Mouse (Mus musculus) kidney, postnatal 0 days (tissue): ENCODE data around the gene Ephb3. TPM values are rescaled to one million over a fixed set of nuclear protein-coding genes. Genes with fewer than 3 reads are reported as not detected.

Experiments used
- ATAC-seq: fragments of 200-750 bp; cut with Nextera tagmentation; replicated peaks from 2 replicates; pipeline ENCODE4 v1.8.0; 2017; ENCODE audit warnings: low read depth, moderate number of reproducible peaks, moderate TSS enrichment, moderate library complexity; ENCODE audit not compliant: low FRiP score
- DNase-seq: peaks from one replicate; pipeline ENCODE4 v3.0.0-alpha.2; 2016; ENCODE audit warnings: low spot score
- H3K27ac ChIP-seq: fragments of 300-500 bp; sonication (generic); 2 replicates; pipeline ENCODE4 v1.5.1; 2014; ENCODE audit warnings: mild to moderate bottlenecking
- H3K27me3 ChIP-seq: fragments of 300-500 bp; sonication (generic); 2 replicates; pipeline ENCODE4 v1.6.1; 2014; ENCODE audit warnings: low read length, mixed read lengths; ENCODE audit not compliant: insufficient read depth
- H3K36me3 ChIP-seq: fragments of 300-500 bp; sonication (generic); 2 replicates; pipeline ENCODE4 v1.6.1; 2014; ENCODE audit warnings: low read length, mixed read lengths; ENCODE audit not compliant: insufficient read depth
- H3K4me1 ChIP-seq: fragments of 300-500 bp; sonication (generic); replicated peaks from 2 replicates; pipeline ENCODE4 v1.6.1; 2014; ENCODE audit warnings: antibody characterized with exemption, low read length, mixed read lengths; ENCODE audit not compliant: insufficient read depth
- H3K4me2 ChIP-seq: fragments of 300-500 bp; sonication (generic); 2 replicates; pipeline ENCODE4 v1.6.1; 2014; ENCODE audit warnings: mild to moderate bottlenecking, low read length, moderate library complexity, mixed read lengths
- H3K4me3 ChIP-seq: fragments of 300-500 bp; sonication (generic); replicated peaks from 2 replicates; pipeline ENCODE4 v1.5.1; 2014; ENCODE audit warnings: low read depth, low read length
- H3K9ac ChIP-seq: fragments of 300-500 bp; sonication (generic); 2 replicates; pipeline ENCODE4 v1.6.1; 2014; ENCODE audit warnings: low read depth, low read length
- H3K9me3 ChIP-seq: fragments of 300-500 bp; sonication (generic); replicated peaks from 2 replicates; pipeline ENCODE4 v1.6.1; 2016; ENCODE audit warnings: low read length, inconsistent platforms, mixed read lengths
- CTCF ChIP-seq: IDR thresholded peaks from 2 replicates; pipeline ENCODE4 v1.5.1; 2016; ENCODE audit warnings: antibody characterized with exemption, low read depth, mild to moderate bottlenecking, moderate library complexity
- WGBS: fragments of 180-500 bp; shearing (Covaris S2); extraction: QIAGEN DNeasy Blood & Tissue Kit; methylation state at CpG from one replicate; pipeline ENCODE4 v1.1.7; 2014; 5-methylcytosine and 5-hydroxymethylcytosine counted together
- polyA plus RNA-seq: library from polyadenylated mRNA; unstranded; fragments of >200 nt; fragmentation: Nextera tagmentation; extraction: Ambion mirVana; gene quantifications from 2 replicates; pipeline ENCODE4 v1.2.1, GENCODE M21; 2015

Ephb3 gene
- polyA plus RNA-seq, 1 experiment from 2014 or later = 12.2 TPM

- Histone ChIP-seq H3K36me3 (no peaks in the 10 kb centered on the region), H3K27me3 (peaks cover 7% of the 10 kb centered on the region), H3K4me1 (peaks cover 18% of the 10 kb centered on the region), H3K9me3 (no peaks in the 10 kb centered on the region), H3K4me3 (peak overlapping the region; percentile 32), H3K27ac (peak overlapping the region; percentile 28; the same call in 1 of the 2 replicates), H3K9ac (peak overlapping the region; percentile 53), H3K4me2 (peak overlapping the region; percentile 71)
- TF ChIP-seq CTCF = no peak
- ATAC-seq = no peak
- no peak for DNase-seq
- WGBS = 10% methylated on average over 38 of the region's 38 CpGs
Measured at GRCm38 (mm10) chr16:21247871-21248712, 43.5 kb downstream of the Ephb3 start.

- peaks cover 18% of the 10 kb centered on the region for H3K4me1 ChIP-seq
- peak overlapping the region; percentile 32 for H3K4me3 ChIP-seq
- 3% methylated on average over 39 of the region's 39 CpGs for WGBS
- H3K4me2 ChIP-seq = peak overlapping the region; percentile 71
- no peaks in the 10 kb centered on the region for H3K36me3 ChIP-seq
- peak overlapping the region; percentile 53 for H3K9ac ChIP-seq
- no peaks in the 10 kb centered on the region for H3K9me3 ChIP-seq
- ATAC-seq = no peak; the same call in 1 of the 2 replicates
- peak overlapping the region; percentile 28; the same call in 1 of the 2 replicates for H3K27ac ChIP-seq
- no peak for TF ChIP-seq CTCF
- peak; percentile 35 for DNase-seq
- peaks cover 7% of the 10 kb centered on the region for H3K27me3 ChIP-seq
Measured at GRCm38 (mm10) chr16:21248713-21249531, 44.4 kb downstream of the Ephb3 start.

- ATAC-seq (no peak), DNase-seq (no peak)
- no peak overlapping the region for H3K27ac ChIP-seq
- TF ChIP-seq CTCF = no peak
- 47% methylated on average over 11 of the region's 11 CpGs for WGBS
- H3K36me3 ChIP-seq = no peaks in the 10 kb centered on the region
- no peak overlapping the region for H3K4me3 ChIP-seq
- H3K4me1 ChIP-seq = peaks cover 10% of the 10 kb centered on the region
- H3K9ac ChIP-seq = no peak overlapping the region
- H3K9me3 ChIP-seq = no peaks in the 10 kb centered on the region
- peaks cover 7% of the 10 kb centered on the region for H3K27me3 ChIP-seq
- no peak overlapping the region for H3K4me2 ChIP-seq
Measured at GRCm38 (mm10) chr16:21252401-21252955, 47.9 kb downstream of the Ephb3 start.

- peaks cover 3% of the 10 kb centered on the region; the same call in 1 of the 2 replicates for H3K27me3 ChIP-seq
- H3K4me2 ChIP-seq = no peak overlapping the region
- DNase-seq = no peak
- TF ChIP-seq CTCF = no peak
- no peak overlapping the region for H3K27ac ChIP-seq
- WGBS = 77% methylated on average over 11 of the region's 11 CpGs
- H3K9ac ChIP-seq = no peak overlapping the region
- no peak for ATAC-seq
- no peak overlapping the region for H3K4me3 ChIP-seq
- H3K36me3 ChIP-seq = no peaks in the 10 kb centered on the region
- H3K9me3 ChIP-seq = no peaks in the 10 kb centered on the region
- no peaks in the 10 kb centered on the region for H3K4me1 ChIP-seq
Measured at GRCm38 (mm10) chr16:21255574-21256304, 51.2 kb downstream of the Ephb3 start.

- no peak for ATAC-seq
- 87% methylated on average over 12 of the region's 12 CpGs for WGBS
Measured at GRCm38 (mm10) chr16:21256514-21257305, 52.2 kb downstream of the Ephb3 start.

More at GRCm38 (mm10) chr16:21256514-21257305, 52.2 kb downstream of the Ephb3 start:
- Histone ChIP-seq H3K36me3 (no peaks in the 10 kb centered on the region), H3K9ac (no peak overlapping the region), H3K27me3 (no peaks in the 10 kb centered on the region), H3K9me3 (no peaks in the 10 kb centered on the region), H3K4me1 (no peaks in the 10 kb centered on the region), H3K27ac (no peak overlapping the region), H3K4me3 (no peak overlapping the region), H3K4me2 (no peak overlapping the region)
- no peak for DNase-seq
- TF ChIP-seq CTCF = no peak
